Mouse (Mus musculus) liver, embryonic 14.5 days (tissue): ENCODE results near the gene Gm5447. TPM values are rescaled to one million over a fixed set of nuclear protein-coding genes. Genes with fewer than 3 reads are reported as not detected.

Source experiments
- ATAC-seq: fragments of 200-750 bp; cut with Nextera tagmentation; 2 replicates; pipeline ENCODE4 v1.8.0; 2017; ENCODE audit warnings: moderate number of reproducible peaks, mild to moderate bottlenecking, moderate library complexity; ENCODE audit not compliant: insufficient read depth
- DNase-seq, 3 experiments: peaks; one replicate each; pipeline ENCODE4 v3.0.0-alpha.2; 2012 to 2013; ENCODE audit warnings: low read depth in 3 of 3, low spot score in 3 of 3
- H3K27ac ChIP-seq: fragments of 300-500 bp; sonication (generic); 2 replicates; pipeline ENCODE4 v1.5.1; 2014; ENCODE audit warnings: moderate library complexity, mild to moderate bottlenecking, control low read depth, inconsistent platforms
- H3K27me3 ChIP-seq: fragments of 300-500 bp; sonication (generic); 2 replicates; pipeline ENCODE4 v1.6.1; 2014; ENCODE audit warnings: mild to moderate bottlenecking, low read length, moderate library complexity; ENCODE audit not compliant: control insufficient read depth, insufficient read depth
- H3K36me3 ChIP-seq: fragments of 300-500 bp; sonication (generic); replicated peaks from 2 replicates; pipeline ENCODE4 v1.6.1; 2014; ENCODE audit warnings: low read depth; ENCODE audit not compliant: control insufficient read depth, insufficient read depth
- H3K4me1 ChIP-seq, 2 experiments: fragments of 200-500 bp in 1 of 2; fragments of 300-500 bp in 1 of 2; sonication (generic) in 1 of 2; replicated peaks; 2 replicates each; pipeline ENCODE4 v1.6.1; 2012 to 2014; ENCODE audit warnings: antibody characterized with exemption in 1 of 2, inconsistent platforms in 1 of 2, low read length in 1 of 2; ENCODE audit not compliant: control insufficient read depth in 2 of 2, insufficient read depth in 2 of 2
- H3K4me2 ChIP-seq: fragments of 300-500 bp; sonication (generic); 2 replicates; pipeline ENCODE4 v1.6.1; 2014; ENCODE audit warnings: low read depth, mild to moderate bottlenecking, control low read depth, moderate library complexity
- H3K4me3 ChIP-seq, 2 experiments: fragments of 200-500 bp in 1 of 2; fragments of 300-500 bp in 1 of 2; sonication (generic) in 1 of 2; 2 replicates each; pipeline ENCODE4 v1.5.1; 2012 to 2014; ENCODE audit warnings: low read depth in 2 of 2, low read length in 2 of 2, mild to moderate bottlenecking in 2 of 2, control low read depth in 1 of 2, inconsistent platforms in 1 of 2, moderate library complexity in 1 of 2; ENCODE audit not compliant: insufficient read depth in 1 of 2
- H3K9ac ChIP-seq: fragments of 300-500 bp; sonication (generic); replicated peaks from 2 replicates; pipeline ENCODE4 v1.6.1; 2014; ENCODE audit warnings: mild to moderate bottlenecking, control low read depth, moderate library complexity
- H3K9me3 ChIP-seq: fragments of 300-500 bp; sonication (generic); 2 replicates; pipeline ENCODE4 v1.6.1; 2016; ENCODE audit warnings: low read length, mixed read lengths; ENCODE audit not compliant: control insufficient read depth
- CTCF ChIP-seq: IDR thresholded peaks from 2 replicates; pipeline ENCODE4 v1.5.1; 2016; ENCODE audit warnings: antibody characterized with exemption, low read depth, control low read depth
- EP300 ChIP-seq: IDR thresholded peaks from 2 replicates; pipeline ENCODE4 v1.6.1; 2016; ENCODE audit warnings: antibody characterized with exemption, low read depth
- WGBS: fragments of 180-500 bp; shearing (Covaris S2); extraction: QIAGEN DNeasy Blood & Tissue Kit; methylation state at CpG from one replicate; pipeline ENCODE4 v1.1.7; 2014; ENCODE audit not compliant: insufficient replicate concordance; 5-methylcytosine and 5-hydroxymethylcytosine counted together
- polyA plus RNA-seq, 2 experiments: library from polyadenylated mRNA; depleted of rRNA in 1 of 2; stranded (reverse) in 1 of 2; unstranded in 1 of 2; fragments of >200 nt; fragmentation: Nextera tagmentation in 1 of 2; extraction: Ambion mirVana in 1 of 2; gene quantifications; 2 replicates each; pipeline versions ENCODE4 v1.2.1 to v1.2.3; 2012 to 2014

Gene Gm5447
- polyA plus RNA-seq, 2 experiments: not detected

DNA sequence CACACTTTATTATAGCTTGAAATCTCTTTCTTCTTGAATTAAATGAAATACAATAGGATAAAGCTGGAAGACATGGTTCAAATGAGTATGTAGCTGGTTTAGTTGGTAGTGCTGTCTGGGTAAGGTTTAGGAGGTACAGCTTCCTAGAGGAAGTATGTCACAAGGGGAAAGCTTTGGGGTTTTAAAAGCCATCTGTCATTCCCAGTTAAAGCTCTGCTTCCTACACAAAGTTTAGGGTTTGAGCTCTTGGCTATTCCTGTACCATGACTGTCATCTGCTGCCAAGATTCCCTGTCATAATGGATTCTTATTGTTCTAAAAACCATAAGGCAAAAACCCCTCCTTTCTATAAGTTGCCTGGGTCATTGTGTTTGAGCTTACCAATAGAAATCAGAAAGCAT lies 28.2 kb upstream of the Gm5447 start:
- H3K27me3 ChIP-seq: no peaks in the 10 kb centered on the region
- no peak for ATAC-seq
- TF ChIP-seq EP300: no peak
- no peak for TF ChIP-seq CTCF
- no peak overlapping the region for H3K9ac ChIP-seq
- H3K36me3 ChIP-seq: no peaks in the 10 kb centered on the region
- no peak overlapping the region for H3K27ac ChIP-seq
- no peak overlapping the region for H3K4me2 ChIP-seq
- no peaks in the 10 kb centered on the region; a peak in 2 of 4 replicates for H3K4me1 ChIP-seq
- H3K4me3 ChIP-seq: no peak overlapping the region
- DNase-seq: no peak
- H3K9me3 ChIP-seq: no peaks in the 10 kb centered on the region

GRCm38 (mm10) chr13:30947129-30947528 lies 26.9 kb upstream of the Gm5447 start:
- Histone ChIP-seq H3K9me3 (no peaks in the 10 kb centered on the region), H3K4me3 (no peak overlapping the region), H3K27me3 (no peaks in the 10 kb centered on the region), H3K36me3 (no peaks in the 10 kb centered on the region), H3K4me2 (no peak overlapping the region), H3K9ac (no peak overlapping the region), H3K4me1 (no peaks in the 10 kb centered on the region; a peak in 2 of 4 replicates), H3K27ac (no peak overlapping the region)
- TF ChIP-seq EP300 (no peak), CTCF (no peak)
- WGBS: 78% methylated on average over 15 of the region's 15 CpGs
- DNase-seq: no peak
- ATAC-seq: no peak

- WGBS: 74% methylated on average over 11 of the region's 11 CpGs
- no peak within 1 kb of the TSS for H3K9ac ChIP-seq
These were observed 26.5 kb upstream of the Gm5447 start, which contains the start of gene Hus1b for GRCm38 (mm10) chr13:30947540-30947939. Gene Hus1b (minus strand): TSS chr13:30947759.

GRCm38 (mm10) chr13:30949181-30949580 lies 24.8 kb upstream of the Gm5447 start:
- Histone ChIP-seq H3K4me3 (no peak overlapping the region), H3K36me3 (no peaks in the 10 kb centered on the region), H3K9ac (no peak overlapping the region), H3K27ac (no peak overlapping the region), H3K9me3 (no peaks in the 10 kb centered on the region), H3K4me1 (peaks cover 5% of the 10 kb centered on the region in 2 experiments), H3K4me2 (no peak overlapping the region), H3K27me3 (no peaks in the 10 kb centered on the region)
- 81% methylated on average over 9 of the region's 9 CpGs for WGBS
- ATAC-seq (no peak), DNase-seq (no peak)
- no peak for TF ChIP-seq EP300
- no peak for TF ChIP-seq CTCF

More at GRCm38 (mm10) chr13:30947540-30947939, 26.5 kb upstream of the Gm5447 start, which contains the start of gene Hus1b:
- Histone ChIP-seq H3K36me3 (no peaks in the 10 kb centered on the region), H3K27me3 (no peaks in the 10 kb centered on the region), H3K9me3 (no peaks in the 10 kb centered on the region), H3K27ac (no peak within 1 kb of the TSS), H3K4me1 (peaks cover 0 to under 1% of the 10 kb centered on the region in 2 experiments; a peak in 3 of 4 replicates), H3K4me2 (no peak within 1 kb of the TSS), H3K4me3 (no peak within 1 kb of the TSS)
- DNase-seq: no peak
- no peak for ATAC-seq
- TF ChIP-seq EP300 (no peak), CTCF (no peak)

DNA sequence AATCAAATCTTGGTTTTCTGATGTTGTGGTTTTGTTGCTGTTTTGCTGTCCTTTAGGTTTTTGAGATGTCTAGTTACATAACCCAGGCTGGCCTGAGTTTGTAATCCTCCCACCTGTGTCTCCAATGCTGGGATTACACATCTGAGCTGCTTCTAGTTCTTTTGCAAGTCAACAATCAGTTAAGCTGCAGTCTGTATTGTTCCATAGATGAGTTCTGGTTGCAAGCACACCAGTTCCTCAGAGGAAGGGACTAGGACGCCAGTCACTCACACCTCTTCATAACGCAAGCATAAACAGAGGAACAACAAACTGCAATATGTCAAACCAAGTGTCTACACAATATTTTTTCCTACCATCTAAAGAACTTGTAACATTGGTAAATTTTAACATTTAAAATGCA lies 22.0 kb upstream of the Gm5447 start:
- H3K36me3 ChIP-seq: no peaks in the 10 kb centered on the region
- ATAC-seq (no peak), DNase-seq (no peak)
- H3K4me2 ChIP-seq: no peak overlapping the region
- H3K9me3 ChIP-seq: no peaks in the 10 kb centered on the region
- no peak overlapping the region for H3K4me3 ChIP-seq
- no peak overlapping the region for H3K27ac ChIP-seq
- H3K9ac ChIP-seq: no peak overlapping the region
- no peaks in the 10 kb centered on the region for H3K27me3 ChIP-seq
- TF ChIP-seq EP300: no peak
- TF ChIP-seq CTCF: no peak
- 70% methylated on average over 2 of the region's 2 CpGs for WGBS
- peaks cover 5% of the 10 kb centered on the region in 2 experiments for H3K4me1 ChIP-seq
